Mouse (Mus musculus): ENCODE data around the gene Ttc26. TPM values are rescaled to one million over a fixed set of nuclear protein-coding genes. Genes with fewer than 3 reads are reported as not detected.

Ttc26 gene
- polyA plus RNA-seq, 1 experiment = 2.9 TPM

GRCm38 (mm10) chr6:38343581-38343980 is 37.7 kb upstream of the Ttc26 start:
- Histone ChIP-seq H3K4me3 (replicated peaks; ENCODE audit: insufficient read depth, low read depth, low read length) (no peak overlapping the region), H3K27ac (ENCODE audit: insufficient read depth, low read length) (no peak overlapping the region), H3K27me3 (ENCODE audit: control insufficient read depth, insufficient read depth, low read length) (no peaks in the 10 kb centered on the region), H3K4me1 (ENCODE audit: control insufficient read depth, insufficient read depth, low read length) (peaks cover 11% of the 10 kb centered on the region; the same call in 1 of the 2 replicates)
- 86% methylated on average over 3 of the region's 3 CpGs for WGBS
- TF ChIP-seq CTCF (IDR thresholded peaks at IDR 0.05; ENCODE audit: borderline replicate concordance, insufficient read depth, low read depth, low read length) (no peak), POLR2A (IDR thresholded peaks at IDR 0.05; ENCODE audit: borderline replicate concordance, insufficient read depth, low read length) (no peak)
- DNase-seq = no peak

GRCm38 (mm10) chr6:38344006-38344670 is 37.1 kb upstream of the Ttc26 start:
- Histone ChIP-seq H3K27ac (ENCODE audit: insufficient read depth, low read length) (no peak overlapping the region), H3K27me3 (ENCODE audit: control insufficient read depth, insufficient read depth, low read length) (no peaks in the 10 kb centered on the region), H3K4me3 (replicated peaks; ENCODE audit: insufficient read depth, low read depth, low read length) (no peak overlapping the region), H3K4me1 (ENCODE audit: control insufficient read depth, insufficient read depth, low read length) (peaks cover 11% of the 10 kb centered on the region; the same call in 1 of the 2 replicates)
- DNase-seq = no peak
- WGBS = 94% methylated on average over 7 of the region's 7 CpGs
- TF ChIP-seq CTCF (IDR thresholded peaks at IDR 0.05; ENCODE audit: borderline replicate concordance, insufficient read depth, low read depth, low read length) (no peak), POLR2A (IDR thresholded peaks at IDR 0.05; ENCODE audit: borderline replicate concordance, insufficient read depth, low read length) (no peak)

- no peak for DNase-seq
- Histone ChIP-seq H3K4me3 (replicated peaks; ENCODE audit: insufficient read depth, low read depth, low read length) (no peak overlapping the region), H3K4me1 (ENCODE audit: control insufficient read depth, insufficient read depth, low read length) (peaks cover 11% of the 10 kb centered on the region; the same call in 1 of the 2 replicates), H3K27me3 (ENCODE audit: control insufficient read depth, insufficient read depth, low read length) (no peaks in the 10 kb centered on the region), H3K27ac (ENCODE audit: insufficient read depth, low read length) (no peak overlapping the region)
- 61% methylated on average over 7 of the region's 7 CpGs for WGBS
- TF ChIP-seq CTCF (IDR thresholded peaks at IDR 0.05; ENCODE audit: borderline replicate concordance, insufficient read depth, low read depth, low read length) (no peak), POLR2A (IDR thresholded peaks at IDR 0.05; ENCODE audit: borderline replicate concordance, insufficient read depth, low read length) (no peak)
Observed at GRCm38 (mm10) chr6:38345796-38346195, 35.5 kb upstream of the Ttc26 start.

- H3K4me1 ChIP-seq (ENCODE audit: control insufficient read depth, insufficient read depth, low read length) = no peaks in the 10 kb centered on the region
- no peaks in the 10 kb centered on the region for H3K27me3 ChIP-seq (ENCODE audit: control insufficient read depth, insufficient read depth, low read length)
- DNase-seq = no peak
- WGBS = 81% methylated on average over 5 of the region's 5 CpGs
- no peak for TF ChIP-seq CTCF (IDR thresholded peaks at IDR 0.05; ENCODE audit: borderline replicate concordance, insufficient read depth, low read depth, low read length)
- no peak for TF ChIP-seq POLR2A (IDR thresholded peaks at IDR 0.05; ENCODE audit: borderline replicate concordance, insufficient read depth, low read length)
- H3K27ac ChIP-seq (ENCODE audit: insufficient read depth, low read length) = no peak overlapping the region
- H3K4me3 ChIP-seq (replicated peaks; ENCODE audit: insufficient read depth, low read depth, low read length) = no peak overlapping the region
Observed at GRCm38 (mm10) chr6:38347875-38348274, 33.4 kb upstream of the Ttc26 start.

GRCm38 (mm10) chr6:38348811-38349453 is 32.3 kb upstream of the Ttc26 start:
- no peak overlapping the region for H3K27ac ChIP-seq (ENCODE audit: insufficient read depth, low read length)
- no peaks in the 10 kb centered on the region for H3K4me1 ChIP-seq (ENCODE audit: control insufficient read depth, insufficient read depth, low read length)
- no peaks in the 10 kb centered on the region for H3K27me3 ChIP-seq (ENCODE audit: control insufficient read depth, insufficient read depth, low read length)
- no peak for DNase-seq
- 96% methylated on average over 6 of the region's 6 CpGs for WGBS
- TF ChIP-seq CTCF (IDR thresholded peaks at IDR 0.05; ENCODE audit: borderline replicate concordance, insufficient read depth, low read depth, low read length) = no peak
- TF ChIP-seq POLR2A (IDR thresholded peaks at IDR 0.05; ENCODE audit: borderline replicate concordance, insufficient read depth, low read length) = no peak
- no peak overlapping the region for H3K4me3 ChIP-seq (replicated peaks; ENCODE audit: insufficient read depth, low read depth, low read length)

- Histone ChIP-seq H3K4me1 (ENCODE audit: control insufficient read depth, insufficient read depth, low read length) (no peaks in the 10 kb centered on the region), H3K4me3 (replicated peaks; ENCODE audit: insufficient read depth, low read depth, low read length) (no peak overlapping the region), H3K27ac (ENCODE audit: insufficient read depth, low read length) (no peak overlapping the region), H3K27me3 (ENCODE audit: control insufficient read depth, insufficient read depth, low read length) (no peaks in the 10 kb centered on the region)
- TF ChIP-seq POLR2A (IDR thresholded peaks at IDR 0.05; ENCODE audit: borderline replicate concordance, insufficient read depth, low read length) (no peak), CTCF (IDR thresholded peaks at IDR 0.05; ENCODE audit: borderline replicate concordance, insufficient read depth, low read depth, low read length) (no peak)
- 88% methylated on average over 9 of the region's 9 CpGs for WGBS
- DNase-seq = no peak
Observed at GRCm38 (mm10) chr6:38349806-38350205, 31.5 kb upstream of the Ttc26 start.

- DNase-seq = no peak
- Histone ChIP-seq H3K27ac (ENCODE audit: insufficient read depth, low read length) (no peak overlapping the region), H3K4me1 (ENCODE audit: control insufficient read depth, insufficient read depth, low read length) (no peaks in the 10 kb centered on the region), H3K4me3 (replicated peaks; ENCODE audit: insufficient read depth, low read depth, low read length) (no peak overlapping the region), H3K27me3 (ENCODE audit: control insufficient read depth, insufficient read depth, low read length) (no peaks in the 10 kb centered on the region)
- WGBS = 84% methylated on average over 4 of the region's 4 CpGs
- no peak for TF ChIP-seq POLR2A (IDR thresholded peaks at IDR 0.05; ENCODE audit: borderline replicate concordance, insufficient read depth, low read length)
- TF ChIP-seq CTCF (IDR thresholded peaks at IDR 0.05; ENCODE audit: borderline replicate concordance, insufficient read depth, low read depth, low read length) = no peak
Observed at GRCm38 (mm10) chr6:38351930-38352329, 29.3 kb upstream of the Ttc26 start.

GRCm38 (mm10) chr6:38352451-38352850 is 28.8 kb upstream of the Ttc26 start:
- TF ChIP-seq CTCF (IDR thresholded peaks at IDR 0.05; ENCODE audit: borderline replicate concordance, insufficient read depth, low read depth, low read length) (no peak), POLR2A (IDR thresholded peaks at IDR 0.05; ENCODE audit: borderline replicate concordance, insufficient read depth, low read length) (no peak)
- 39% methylated on average over 10 of the region's 10 CpGs for WGBS
- no peak for DNase-seq
- Histone ChIP-seq H3K27ac (ENCODE audit: insufficient read depth, low read length) (no peak overlapping the region), H3K4me1 (ENCODE audit: control insufficient read depth, insufficient read depth, low read length) (no peaks in the 10 kb centered on the region), H3K4me3 (replicated peaks; ENCODE audit: insufficient read depth, low read depth, low read length) (no peak overlapping the region), H3K27me3 (ENCODE audit: control insufficient read depth, insufficient read depth, low read length) (no peaks in the 10 kb centered on the region)

Measured in cerebellum, adult 2 months (tissue).